Mouse (Mus musculus) liver, embryonic 14.5 days (tissue): ENCODE results near the gene Ntn1.

Experiments used
- CTCF ChIP-seq: IDR thresholded peaks from 2 replicates; pipeline ENCODE4 v1.5.1; 2016; ENCODE audit warnings: antibody characterized with exemption, low read depth, control low read depth
- EP300 ChIP-seq: IDR thresholded peaks from 2 replicates; pipeline ENCODE4 v1.6.1; 2016; ENCODE audit warnings: antibody characterized with exemption, low read depth

GRCm38 (mm10) chr11:68195168-68195567 is 205.5 kb downstream of the Ntn1 start:
- no peak for TF ChIP-seq CTCF
- TF ChIP-seq EP300, result no peak
